Mouse (Mus musculus) regulatory T cell (primary cell): ENCODE data around the gene Csmd2.

ENCODE experiments used
- in situ Hi-C: fragments of 300-600 bp; cut with MboI, MseI; formaldehyde crosslinking; loops from one replicate; pipeline ENCODE4 v1.15.1; 2025; ENCODE audit warnings: high pct_unique_total_duplicates

The Csmd2 gene

GRCm38 (mm10) chr4:128241854-128242356 lies 254.2 kb downstream of the Csmd2 start:
- in situ Hi-C loops: no loop called here

- in situ Hi-C loops: no loop called here
These were observed 257.5 kb downstream of the Csmd2 start for GRCm38 (mm10) chr4:128245201-128245600.

GRCm38 (mm10) chr4:128248676-128249075 lies 261.0 kb downstream of the Csmd2 start:
- in situ Hi-C loops: no loop called here

GRCm38 (mm10) chr4:128259211-128259610 lies 271.6 kb downstream of the Csmd2 start:
- in situ Hi-C loops: no loop called here

GRCm38 (mm10) chr4:128260907-128261560 lies 273.4 kb downstream of the Csmd2 start, which contains the start of gene Hmgb4:
TSS of gene Hmgb4 (minus strand) at chr4:128260957.
- in situ Hi-C loops: no loop called here

GRCm38 (mm10) chr4:128264491-128264890 lies 276.8 kb downstream of the Csmd2 start:
- in situ Hi-C loops: no loop called here

GRCm38 (mm10) chr4:128265341-128265740 lies 277.7 kb downstream of the Csmd2 start:
- in situ Hi-C loops: no loop called here

GRCm38 (mm10) chr4:128269261-128269875 lies 281.7 kb downstream of the Csmd2 start:
- in situ Hi-C loops: no loop called here

- in situ Hi-C loops: no loop called here
These were observed 282.5 kb downstream of the Csmd2 start for GRCm38 (mm10) chr4:128270177-128270576.

- in situ Hi-C loops: no loop called here
These were observed 283.3 kb downstream of the Csmd2 start for GRCm38 (mm10) chr4:128270931-128271330.

GRCm38 (mm10) chr4:128272501-128272900 lies 284.8 kb downstream of the Csmd2 start:
- in situ Hi-C loops: no loop called here

- in situ Hi-C loops: no loop called here
These were observed 285.5 kb downstream of the Csmd2 start for GRCm38 (mm10) chr4:128273146-128273545.

GRCm38 (mm10) chr4:128275116-128275515 lies 287.5 kb downstream of the Csmd2 start:
- in situ Hi-C loops: no loop called here

GRCm38 (mm10) chr4:128275586-128275985 lies 287.9 kb downstream of the Csmd2 start:
- in situ Hi-C loops: no loop called here

- in situ Hi-C loops: no loop called here
These were observed 297.4 kb downstream of the Csmd2 start for GRCm38 (mm10) chr4:128285009-128285408.

- in situ Hi-C loops: no loop called here
These were observed 300.4 kb downstream of the Csmd2 start for GRCm38 (mm10) chr4:128288095-128288494.

GRCm38 (mm10) chr4:128304049-128304448 lies 316.4 kb downstream of the Csmd2 start:
- in situ Hi-C loops: no loop called here

- in situ Hi-C loops: no loop called here
These were observed 318.4 kb downstream of the Csmd2 start for GRCm38 (mm10) chr4:128306011-128306410.

GRCm38 (mm10) chr4:128315328-128315727 lies 327.7 kb downstream of the Csmd2 start:
- in situ Hi-C loops: no loop called here

- in situ Hi-C loops: no loop called here
These were observed 330.3 kb downstream of the Csmd2 start for GRCm38 (mm10) chr4:128317951-128318350.

- in situ Hi-C loops: no loop called here
These were observed 337.9 kb downstream of the Csmd2 start for GRCm38 (mm10) chr4:128325511-128325910.

GRCm38 (mm10) chr4:128326755-128327154 lies 339.1 kb downstream of the Csmd2 start:
- in situ Hi-C loops: no loop called here

GRCm38 (mm10) chr4:128327421-128327820 lies 339.8 kb downstream of the Csmd2 start:
- in situ Hi-C loops: no loop called here
